Mouse (Mus musculus) myocyte (in vitro differentiated cells): ENCODE results near the gene Ddias.

Experiments
- CEBPB ChIP-seq: IDR thresholded peaks from 2 replicates; pipeline ENCODE4 v1.6.1; 2011; ENCODE audit warnings: mild to moderate bottlenecking, moderate library complexity; ENCODE audit not compliant: poor library complexity, insufficient read depth, severe bottlenecking
- E2F4 ChIP-seq: IDR thresholded peaks from one replicate; pipeline ENCODE4 v1.6.1; 2011; ENCODE audit warnings: mild to moderate bottlenecking, control low read depth, moderate library complexity; ENCODE audit not compliant: insufficient read depth
- MAX ChIP-seq: IDR thresholded peaks from one replicate; pipeline ENCODE4 v1.6.1; 2011; ENCODE audit warnings: low read depth, mild to moderate bottlenecking, control low read depth
- MYOG ChIP-seq, 3 experiments: IDR thresholded peaks; one replicate each; pipeline ENCODE4 v1.6.1; 2011; ENCODE audit warnings: control low read depth in 2 of 3, low read depth in 2 of 3, mild to moderate bottlenecking in 2 of 3; ENCODE audit not compliant: insufficient read length in 2 of 3, control insufficient read depth in 1 of 3, insufficient read depth in 1 of 3
- POLR2A ChIP-seq: IDR thresholded peaks from one replicate; pipeline ENCODE4 v1.6.1; 2011; ENCODE audit warnings: low read depth, mild to moderate bottlenecking, control low read depth, moderate library complexity; ENCODE audit not compliant: insufficient read length
- POLR2AphosphoS2 ChIP-seq: IDR thresholded peaks from one replicate; pipeline ENCODE4 v1.6.1; 2011; ENCODE audit warnings: low read depth, control low read depth; ENCODE audit not compliant: insufficient read length
- SRF ChIP-seq: IDR thresholded peaks from one replicate; pipeline ENCODE4 v1.6.1; 2011; ENCODE audit warnings: low read depth; ENCODE audit not compliant: control insufficient read depth, insufficient read length
- TCF12 ChIP-seq: IDR thresholded peaks from one replicate; pipeline ENCODE4 v1.6.1; 2011; ENCODE audit warnings: mild to moderate bottlenecking, control low read depth; ENCODE audit not compliant: poor library complexity, insufficient read depth, severe bottlenecking
- USF1 ChIP-seq: IDR thresholded peaks from one replicate; pipeline ENCODE4 v1.6.1; 2011; ENCODE audit warnings: low read depth, mild to moderate bottlenecking, control low read depth, moderate library complexity

DNA sequence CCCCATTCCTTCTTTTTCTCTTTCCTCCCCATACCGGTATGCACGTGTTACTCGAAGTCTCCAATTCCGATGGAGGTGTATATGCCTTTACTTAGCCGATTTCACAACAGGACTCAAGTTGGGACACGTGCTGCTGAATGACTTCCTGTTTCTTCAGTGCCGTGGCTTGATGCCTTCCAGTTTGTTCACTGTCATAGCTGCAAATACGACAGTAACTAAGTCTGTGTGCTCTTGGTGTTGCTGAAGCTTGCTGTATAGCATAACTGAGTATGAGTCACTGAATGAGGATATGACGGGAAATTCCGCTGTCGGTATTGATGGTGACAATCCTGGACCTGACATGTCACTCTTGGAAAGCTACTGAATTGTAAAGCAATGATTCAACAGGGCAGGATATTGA is 36.8 kb downstream of the Ddias start:
- no peak for TF ChIP-seq POLR2AphosphoS2
- TF ChIP-seq POLR2A, result no peak
- TF ChIP-seq E2F4, result no peak
- TF ChIP-seq USF1, result no peak
- no peak for TF ChIP-seq MYOG (IDR thresholded peaks at IDR 0.05; ENCODE audit: control insufficient read depth in 1 of 3, insufficient read depth in 1 of 3, insufficient read length in 2 of 3, low read depth in 2 of 3)
- no peak for TF ChIP-seq SRF
- no peak for TF ChIP-seq CEBPB
- TF ChIP-seq TCF12, result no peak
- no peak for TF ChIP-seq MAX
